Mouse (Mus musculus): Measurements from ENCODE around the gene Mgat5.

Gene Mgat5

GRCm38 (mm10) chr1:127259669-127260068 lies 54.9 kb downstream of the Mgat5 start:
- no peak for DNase-seq (ENCODE audit: low spot score in 2 of 2)

- DNase-seq (ENCODE audit: low spot score in 2 of 2), result no peak
These were observed 56.2 kb downstream of the Mgat5 start for GRCm38 (mm10) chr1:127260969-127261368.

- DNase-seq (ENCODE audit: low spot score in 2 of 2), result no peak
These were observed 57.5 kb downstream of the Mgat5 start for GRCm38 (mm10) chr1:127262170-127262837.

GRCm38 (mm10) chr1:127267985-127268384 lies 63.2 kb downstream of the Mgat5 start:
- DNase-seq (ENCODE audit: low spot score in 2 of 2), result no peak

- DNase-seq (ENCODE audit: low spot score in 2 of 2), result no peak
These were observed 64.5 kb downstream of the Mgat5 start for GRCm38 (mm10) chr1:127269343-127269742.

GRCm38 (mm10) chr1:127270273-127271020 lies 65.6 kb downstream of the Mgat5 start:
- peak; percentile 14 to 16 for DNase-seq (ENCODE audit: low spot score in 2 of 2)

- DNase-seq (ENCODE audit: low spot score in 2 of 2), result no peak
These were observed 66.3 kb downstream of the Mgat5 start for GRCm38 (mm10) chr1:127271156-127271555.

- no peak for DNase-seq (ENCODE audit: low spot score in 2 of 2)
These were observed 68.5 kb downstream of the Mgat5 start for GRCm38 (mm10) chr1:127273363-127273762.

GRCm38 (mm10) chr1:127275572-127276324 lies 70.9 kb downstream of the Mgat5 start:
- no peak for DNase-seq (ENCODE audit: low spot score in 2 of 2)

- no peak for DNase-seq (ENCODE audit: low spot score in 2 of 2)
These were observed 73.3 kb downstream of the Mgat5 start for GRCm38 (mm10) chr1:127278067-127278466.

- no peak for DNase-seq (ENCODE audit: low spot score in 2 of 2)
These were observed 75.4 kb downstream of the Mgat5 start for GRCm38 (mm10) chr1:127280256-127280655.

GRCm38 (mm10) chr1:127284975-127285374 lies 80.2 kb downstream of the Mgat5 start:
- no peak for DNase-seq (ENCODE audit: low spot score in 2 of 2)

- DNase-seq (ENCODE audit: low spot score in 2 of 2), result no peak
These were observed 82.7 kb downstream of the Mgat5 start for GRCm38 (mm10) chr1:127287505-127287904.

- no peak for DNase-seq (ENCODE audit: low spot score in 2 of 2)
These were observed 86.1 kb downstream of the Mgat5 start for GRCm38 (mm10) chr1:127290879-127291278.

GRCm38 (mm10) chr1:127291721-127292120 lies 86.9 kb downstream of the Mgat5 start:
- no peak for DNase-seq (ENCODE audit: low spot score in 2 of 2)

- no peak for DNase-seq (ENCODE audit: low spot score in 2 of 2)
These were observed 88.5 kb downstream of the Mgat5 start for GRCm38 (mm10) chr1:127293286-127293685.

- DNase-seq (ENCODE audit: low spot score in 2 of 2), result no peak
These were observed 92.0 kb downstream of the Mgat5 start for GRCm38 (mm10) chr1:127296815-127297214.

GRCm38 (mm10) chr1:127299774-127300173 lies 95.0 kb downstream of the Mgat5 start:
- DNase-seq (ENCODE audit: low spot score in 2 of 2), result no peak

- no peak for DNase-seq (ENCODE audit: low spot score in 2 of 2)
These were observed 96.2 kb downstream of the Mgat5 start for GRCm38 (mm10) chr1:127301038-127301437.

GRCm38 (mm10) chr1:127302620-127303019 lies 97.8 kb downstream of the Mgat5 start:
- no peak for DNase-seq (ENCODE audit: low spot score in 2 of 2)

GRCm38 (mm10) chr1:127303791-127304190 lies 99.0 kb downstream of the Mgat5 start:
- no peak for DNase-seq (ENCODE audit: low spot score in 2 of 2)

GRCm38 (mm10) chr1:127304281-127304680 lies 99.5 kb downstream of the Mgat5 start:
- DNase-seq (ENCODE audit: low spot score in 2 of 2), result no peak

GRCm38 (mm10) chr1:127305582-127305981 lies 100.8 kb downstream of the Mgat5 start:
- no peak for DNase-seq (ENCODE audit: low spot score in 2 of 2)
